Mouse (Mus musculus): ENCODE results near the gene Capn9.

DNA sequence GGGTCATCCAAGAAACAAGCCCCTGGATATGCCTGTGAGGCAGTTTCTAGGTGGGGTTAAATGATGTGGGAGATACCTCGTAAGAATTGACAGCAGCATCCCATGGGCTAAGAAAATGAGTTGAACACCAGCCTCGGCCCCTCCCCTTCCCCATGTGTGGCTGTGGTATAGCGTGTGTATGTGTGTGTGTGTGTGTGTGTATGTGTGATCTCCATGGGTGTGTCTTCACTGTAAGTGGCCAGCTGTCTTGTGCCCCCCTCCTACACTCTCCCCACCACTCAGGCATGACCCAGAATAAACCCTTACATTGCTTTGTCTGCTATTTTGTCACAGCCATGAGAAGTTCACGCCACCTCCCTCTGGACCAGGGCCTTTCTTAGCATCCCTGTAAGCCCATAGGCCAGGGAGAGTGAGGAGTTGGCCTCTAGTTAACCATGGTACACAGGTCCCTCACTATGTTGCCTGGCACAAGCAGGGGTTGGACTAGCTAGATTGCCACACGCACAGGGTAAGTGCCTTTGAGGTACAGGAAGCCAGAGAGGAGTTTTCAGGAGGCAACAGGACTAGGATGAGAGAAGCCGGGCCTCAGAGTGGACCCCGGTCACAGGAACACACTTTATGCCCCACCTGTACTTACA is 20.7 kb upstream of the Capn9 start:
- TF ChIP-seq POLR2A (IDR thresholded peaks at IDR 0.05; ENCODE audit: borderline replicate concordance, extremely low read depth, insufficient read depth, insufficient read length, poor library complexity, severe bottlenecking) (no peak), CTCF (IDR thresholded peaks at IDR 0.05; ENCODE audit: borderline replicate concordance, extremely low read depth, insufficient read depth, insufficient read length) (no peak)

Data from brain, embryonic 14.5 days (tissue).